Mouse (Mus musculus) heart, postnatal 0 days (tissue): ENCODE measurements around the gene Gm9045. TPM values are rescaled to one million over a fixed set of nuclear protein-coding genes. Genes with fewer than 3 reads are reported as not detected.
"Not testable (repeated sequence)": the region's sequence is repeated elsewhere in the genome, so short reads cannot be mapped to it uniquely, and the experiment has no call there.

Experiments used
- ATAC-seq: fragments of 200-750 bp; cut with Nextera tagmentation; 2 replicates; pipeline ENCODE4 v1.8.0; 2017; ENCODE audit warnings: low read depth, moderate number of reproducible peaks, moderate library complexity; ENCODE audit not compliant: insufficient read depth
- DNase-seq: peaks from one replicate; pipeline ENCODE4 v3.0.0-alpha.2; 2016; ENCODE audit warnings: low spot score
- H3K27ac ChIP-seq: fragments of 300-500 bp; sonication (generic); 2 replicates; pipeline ENCODE4 v1.5.1; 2014; ENCODE audit warnings: low read depth, mild to moderate bottlenecking
- H3K27me3 ChIP-seq: fragments of 300-500 bp; sonication (generic); 2 replicates; pipeline ENCODE4 v1.6.1; 2014; ENCODE audit warnings: low read length, mixed read lengths; ENCODE audit not compliant: control insufficient read depth, insufficient read depth
- H3K36me3 ChIP-seq: fragments of 300-500 bp; sonication (generic); replicated peaks from 2 replicates; pipeline ENCODE4 v1.6.1; 2014; ENCODE audit warnings: low read length, mixed read lengths; ENCODE audit not compliant: control insufficient read depth, insufficient read depth
- H3K4me1 ChIP-seq: fragments of 300-500 bp; sonication (generic); 2 replicates; pipeline ENCODE4 v1.6.1; 2014; ENCODE audit warnings: antibody characterized with exemption; ENCODE audit not compliant: control insufficient read depth, insufficient read depth
- H3K4me2 ChIP-seq: fragments of 300-500 bp; sonication (generic); 2 replicates; pipeline ENCODE4 v1.6.1; 2014; ENCODE audit warnings: low read depth, mild to moderate bottlenecking, low read length, moderate library complexity
- H3K4me3 ChIP-seq: fragments of 300-500 bp; sonication (generic); 2 replicates; pipeline ENCODE4 v1.5.1; 2014; ENCODE audit warnings: low read depth, low read length
- H3K9ac ChIP-seq: fragments of 300-500 bp; sonication (generic); replicated peaks from 2 replicates; pipeline ENCODE4 v1.6.1; 2014; ENCODE audit warnings: low read depth, low read length, mixed read lengths
- H3K9me3 ChIP-seq: fragments of 300-500 bp; sonication (generic); replicated peaks from 2 replicates; pipeline ENCODE4 v1.6.1; 2016; ENCODE audit warnings: low read length; ENCODE audit not compliant: control insufficient read depth
- CTCF ChIP-seq: IDR thresholded peaks from 2 replicates; pipeline ENCODE4 v1.5.1; 2016; ENCODE audit warnings: antibody characterized with exemption, control low read depth, low read depth
- EP300 ChIP-seq: IDR thresholded peaks from 2 replicates; pipeline ENCODE4 v1.6.1; 2016; ENCODE audit warnings: antibody characterized with exemption, low read depth
- WGBS: fragments of 180-500 bp; shearing (Covaris S2); extraction: QIAGEN DNeasy Blood & Tissue Kit; methylation state at CpG from one replicate; pipeline ENCODE4 v1.1.7; 2014; 5-methylcytosine and 5-hydroxymethylcytosine counted together
- polyA plus RNA-seq: library from polyadenylated mRNA; unstranded; fragments of >200 nt; fragmentation: Nextera tagmentation; extraction: Ambion mirVana; gene quantifications from 2 replicates; pipeline ENCODE4 v1.2.1, GENCODE M21; 2015
- total RNA-seq: library from RNA; depleted of rRNA; stranded (reverse); fragments of >200 nt; gene quantifications from 2 replicates; pipeline ENCODE4 v1.2.3, GENCODE M21; 2014; ENCODE audit warnings: low replicate concordance; rRNA removed

Gene Gm9045
- total and polyA plus RNA-seq, 2 experiments from 2014 or later = 0.05 to 0.08 TPM

DNA sequence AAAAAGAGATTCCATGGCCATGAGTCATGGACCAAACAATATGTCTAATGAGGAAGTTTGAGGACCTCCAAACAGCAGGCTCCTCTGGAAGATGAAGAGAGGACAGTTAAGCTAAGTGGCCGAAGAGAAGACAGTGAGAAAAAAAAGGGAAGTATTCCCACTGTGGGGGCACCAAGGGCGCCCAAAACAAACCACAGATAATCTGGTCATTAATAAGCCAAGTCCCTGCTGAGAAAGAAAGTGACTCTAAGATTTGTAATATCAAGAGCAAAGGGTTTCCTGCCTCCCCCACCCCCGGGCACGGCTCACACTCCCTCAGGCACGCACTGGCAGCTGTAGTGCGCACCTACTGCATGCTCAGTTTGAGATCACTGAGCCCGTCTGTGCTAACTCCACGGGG lies 18.6 kb downstream of the Gm9045 start:
- DNase-seq (no peak), ATAC-seq (no peak)
- Histone ChIP-seq H3K9ac (no peak overlapping the region), H3K4me2 (no peak overlapping the region), H3K27me3 (no peaks in the 10 kb centered on the region), H3K9me3 (no peaks in the 10 kb centered on the region), H3K4me3 (no peak overlapping the region), H3K4me1 (no peaks in the 10 kb centered on the region), H3K27ac (no peak overlapping the region), H3K36me3 (no peaks in the 10 kb centered on the region)
- TF ChIP-seq EP300 (no peak), CTCF (no peak)
- 71% methylated on average over 8 of the region's 8 CpGs for WGBS

DNA sequence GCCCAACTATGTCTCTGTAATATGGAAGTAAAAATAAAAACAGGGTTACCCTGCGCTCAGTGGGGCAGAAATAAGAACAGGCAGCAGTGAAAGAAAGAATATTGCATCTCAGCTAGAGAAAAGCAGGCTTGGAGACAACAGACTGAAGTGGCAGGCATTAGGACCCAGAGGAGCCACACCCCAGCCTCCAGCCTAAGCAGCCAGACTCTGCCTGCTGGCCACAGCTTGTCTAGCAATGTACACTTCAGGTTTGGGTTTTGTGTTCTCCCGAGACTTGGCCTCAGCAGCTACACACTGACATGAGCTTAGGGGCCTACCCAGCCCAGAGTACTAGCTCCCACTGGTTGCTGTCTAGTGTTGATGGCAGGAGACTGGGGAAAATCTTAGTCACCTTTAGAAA lies 35.5 kb downstream of the Gm9045 start:
- H3K4me1 ChIP-seq = not testable (repeated sequence)
- 45% methylated on average over 2 of the region's 2 CpGs for WGBS

DNA sequence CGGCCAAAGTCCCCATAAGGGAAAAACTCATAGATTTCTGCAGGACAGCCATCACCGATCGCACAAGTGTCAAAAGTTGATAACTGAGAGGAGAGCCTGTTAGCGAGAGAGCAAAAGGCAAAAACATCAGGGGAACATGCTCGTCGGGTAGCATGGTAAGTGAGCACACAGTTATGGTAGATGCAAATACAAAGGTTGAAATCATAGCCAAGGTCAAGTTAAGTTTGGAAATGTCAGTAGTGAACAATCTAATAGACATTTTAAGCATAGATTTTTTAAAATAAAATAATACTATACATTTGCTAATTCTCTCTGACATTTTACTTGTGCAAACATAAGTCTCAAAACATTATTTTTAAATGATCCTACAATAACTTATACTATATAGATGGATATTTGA lies 42.7 kb downstream of the Gm9045 start, which contains the start of gene Iltifb:
Gene Iltifb, minus strand, starts transcription at position 101 of the 400 bp plus-strand sequence.
- Histone ChIP-seq H3K27me3 (no peaks in the 10 kb centered on the region), H3K4me1 (no peaks in the 10 kb centered on the region), H3K9ac (no peak within 1 kb of the TSS), H3K4me2 (no peak within 1 kb of the TSS), H3K27ac (no peak within 1 kb of the TSS), H3K4me3 (no peak within 1 kb of the TSS), H3K36me3 (no peaks in the 10 kb centered on the region), H3K9me3 (no peaks in the 10 kb centered on the region)
- no peak for DNase-seq
- 76% methylated on average over 6 of the region's 6 CpGs for WGBS
- no peak for ATAC-seq
- TF ChIP-seq EP300 = no peak

More for the DNA sequence above, 35.5 kb downstream of the Gm9045 start:
- H3K27ac ChIP-seq, H3K36me3 ChIP-seq, H3K4me3 ChIP-seq, H3K9ac ChIP-seq, H3K9me3 ChIP-seq, ATAC-seq, H3K27me3 ChIP-seq, DNase-seq, H3K4me2 ChIP-seq: not testable (repeated sequence)

Other genes with a start within 250 kb of the Gm9045 start
- 8.0 and 9.8 TPM in 2 replicates for gene Mdm1, start 196.0 kb downstream of the Gm9045 start, total RNA-seq
- gene Mdm1, start 196.0 kb downstream of the Gm9045 start, polyA plus RNA-seq = 8.9 TPM in 2 replicates
- gene Il22, start 132.9 kb downstream of the Gm9045 start, total RNA-seq = not detected in 2 replicates
- not detected in 2 replicates for gene Il22, start 132.9 kb downstream of the Gm9045 start, polyA plus RNA-seq
- gene Gm32717, start 97.1 kb downstream of the Gm9045 start, total RNA-seq = not detected in 2 replicates
- gene Gm32717, start 97.1 kb downstream of the Gm9045 start, polyA plus RNA-seq = not detected in 2 replicates
- gene Gm32802, start 79.1 kb downstream of the Gm9045 start, total RNA-seq = not detected in 2 replicates
- not detected in 2 replicates for gene Gm32802, start 79.1 kb downstream of the Gm9045 start, polyA plus RNA-seq
- not detected in 2 replicates for gene Iltifb, start 42.8 kb downstream of the Gm9045 start, total RNA-seq
- not detected in 2 replicates for gene Iltifb, start 42.8 kb downstream of the Gm9045 start, polyA plus RNA-seq
- gene Gm9040, start 10.9 kb downstream of the Gm9045 start, total RNA-seq = not detected in 2 replicates
- gene Gm9040, start 10.9 kb downstream of the Gm9045 start, polyA plus RNA-seq = not detected in 2 replicates
- not detected in 2 replicates for gene Gm9044, start 5.4 kb downstream of the Gm9045 start, total RNA-seq
- not detected in 2 replicates for gene Gm9044, start 5.4 kb downstream of the Gm9045 start, polyA plus RNA-seq
- not detected in 2 replicates for gene Gm9046, start 5.4 kb upstream of the Gm9045 start, total RNA-seq
- not detected in 2 replicates for gene Gm9046, start 5.4 kb upstream of the Gm9045 start, polyA plus RNA-seq
- gene Gm9048, start 10.8 kb upstream of the Gm9045 start, total RNA-seq = not detected in 2 replicates
- not detected in 2 replicates for gene Gm9048, start 10.8 kb upstream of the Gm9045 start, polyA plus RNA-seq
- 0.08 TPM in 1 of 2 replicates, not detected in the other for gene Gm9049, start 16.3 kb upstream of the Gm9045 start, total RNA-seq
- 0.05 TPM in 2 replicates for gene Gm9049, start 16.3 kb upstream of the Gm9045 start, polyA plus RNA-seq
- not detected in 2 replicates for gene Ifng, start 103.2 kb upstream of the Gm9045 start, total RNA-seq
- not detected in 2 replicates for gene Ifng, start 103.2 kb upstream of the Gm9045 start, polyA plus RNA-seq